Mouse (Mus musculus): ENCODE measurements around the gene Olfr9. TPM values are rescaled to one million over a fixed set of nuclear protein-coding genes. Genes with fewer than 3 reads are reported as not detected.
"Not testable (repeated sequence)": the region's sequence is repeated elsewhere in the genome, so short reads cannot be mapped to it uniquely, and the experiment has no call there.

The Olfr9 gene
- 0.12 TPM in 1 of 2 replicates, not detected in the other for total RNA-seq (2017)

DNA sequence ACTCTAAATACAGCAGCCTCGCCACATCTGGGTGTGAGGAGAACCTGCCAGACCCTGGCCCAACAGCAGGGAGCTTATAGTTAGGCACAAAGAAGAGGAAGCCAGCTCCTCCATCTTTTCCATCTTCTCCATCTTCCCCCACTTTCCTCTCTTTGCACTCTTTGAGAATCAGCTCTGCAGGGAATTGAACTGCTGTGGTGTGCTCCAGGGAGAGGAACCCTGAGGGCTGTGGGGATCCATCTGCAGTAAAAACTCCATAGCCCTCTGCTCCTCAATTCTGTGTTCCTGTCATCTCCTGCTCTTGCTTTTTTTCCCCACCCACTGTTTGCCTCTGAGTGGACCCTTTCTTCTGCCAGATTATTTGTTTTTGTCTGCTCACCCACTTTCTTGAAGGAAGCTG lies at the start of gene Olfr9:
Gene Olfr9 (plus strand): TSS at position 301 of the 400 bp plus-strand sequence.
- not testable (repeated sequence) for ATAC-seq (ENCODE audit: extremely low read depth, insufficient number of reproducible peaks, low FRiP score, poor library complexity, severe bottlenecking)

DNA sequence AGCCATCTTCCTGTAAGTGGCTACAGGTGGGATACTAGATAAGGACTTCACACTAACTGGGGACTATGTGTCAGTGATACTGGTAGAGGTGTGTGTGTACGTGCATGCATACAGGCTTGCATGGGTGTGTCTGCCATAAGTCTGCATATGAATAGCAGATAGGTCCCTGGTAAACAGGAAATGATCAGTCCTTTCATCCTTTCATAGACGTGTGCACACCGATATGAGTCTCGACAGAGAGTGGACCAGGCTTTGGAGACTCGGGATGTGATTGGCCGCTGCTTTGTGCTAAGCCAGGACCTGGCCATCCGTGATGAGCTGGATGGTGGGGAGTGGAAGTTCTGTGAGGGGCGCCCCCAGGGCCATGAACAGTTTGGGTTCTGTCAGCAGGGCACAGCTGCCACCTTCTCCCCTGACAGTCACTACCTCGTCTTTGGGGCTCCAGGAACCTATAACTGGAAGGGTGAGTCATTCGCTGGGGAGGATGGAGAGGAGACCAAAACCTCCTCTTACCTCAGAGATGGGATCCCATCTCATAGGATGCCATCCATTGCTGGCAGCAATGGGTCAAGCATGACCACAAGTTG lies 48.7 kb upstream of the Olfr9 start:
- ATAC-seq (ENCODE audit: extremely low read depth, insufficient number of reproducible peaks, low FRiP score, poor library complexity, severe bottlenecking), result no peak

DNA sequence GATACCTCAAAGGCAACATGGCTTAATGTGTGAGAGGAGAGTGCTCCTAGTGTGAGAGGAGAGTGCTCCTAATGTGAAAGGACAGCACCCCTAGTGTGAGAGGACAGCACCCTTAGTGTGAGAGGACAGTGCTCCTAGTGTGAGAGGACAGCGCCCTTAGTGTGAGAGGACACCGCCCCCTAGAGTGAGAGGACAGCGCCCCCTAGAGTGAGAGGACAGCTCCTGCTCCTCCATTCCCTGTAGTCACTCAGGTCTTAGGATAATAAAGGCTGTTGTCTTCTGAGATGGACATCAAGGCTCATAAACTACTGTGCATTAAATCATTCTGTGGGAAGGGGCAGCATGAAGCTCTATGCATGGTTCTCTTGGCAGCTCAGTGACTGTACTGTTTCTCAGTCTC lies 43.6 kb upstream of the Olfr9 start:
- ATAC-seq (ENCODE audit: extremely low read depth, insufficient number of reproducible peaks, low FRiP score, poor library complexity, severe bottlenecking), result no peak

- no peak for ATAC-seq (ENCODE audit: extremely low read depth, insufficient number of reproducible peaks, low FRiP score, poor library complexity, severe bottlenecking)
Measured at GRCm38 (mm10) chr10:128947496-128947895, 41.7 kb upstream of the Olfr9 start.

- ATAC-seq (ENCODE audit: extremely low read depth, insufficient number of reproducible peaks, low FRiP score, poor library complexity, severe bottlenecking), result no peak
Measured at GRCm38 (mm10) chr10:128950208-128950887, 38.9 kb upstream of the Olfr9 start.

GRCm38 (mm10) chr10:128958340-128958739 lies 30.9 kb upstream of the Olfr9 start:
- ATAC-seq (ENCODE audit: extremely low read depth, insufficient number of reproducible peaks, low FRiP score, poor library complexity, severe bottlenecking), result no peak

GRCm38 (mm10) chr10:128960142-128960541 lies 29.1 kb upstream of the Olfr9 start:
- ATAC-seq (ENCODE audit: extremely low read depth, insufficient number of reproducible peaks, low FRiP score, poor library complexity, severe bottlenecking), result no peak

- no peak for ATAC-seq (ENCODE audit: extremely low read depth, insufficient number of reproducible peaks, low FRiP score, poor library complexity, severe bottlenecking)
Measured at GRCm38 (mm10) chr10:128960590-128961584, 28.3 kb upstream of the Olfr9 start, which contains the start of gene Mettl7b. Gene Mettl7b, minus strand, starts transcription at chr10:128960988.

GRCm38 (mm10) chr10:128964961-128965360 lies 24.3 kb upstream of the Olfr9 start:
- no peak for ATAC-seq (ENCODE audit: extremely low read depth, insufficient number of reproducible peaks, low FRiP score, poor library complexity, severe bottlenecking)

DNA sequence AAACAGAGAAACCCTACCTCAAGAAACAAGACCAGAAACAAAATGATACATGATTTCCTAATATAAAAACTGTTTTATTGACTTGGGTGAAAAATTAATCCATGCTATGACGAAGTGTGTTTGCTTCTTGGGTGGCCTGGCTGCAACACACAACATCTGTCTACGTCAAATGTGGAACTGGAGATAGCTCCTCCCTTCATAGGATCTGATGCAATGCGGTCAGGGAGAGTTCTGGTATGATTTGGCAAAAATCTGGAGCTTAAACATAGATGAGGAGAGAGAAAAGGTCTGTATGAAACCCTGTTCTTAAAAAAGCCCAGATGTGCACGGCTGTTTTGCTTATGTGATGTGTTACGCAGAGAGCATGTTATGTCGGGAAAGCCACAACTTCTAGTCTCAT lies 23.4 kb upstream of the Olfr9 start:
- peak; percentile 87 for ATAC-seq (ENCODE audit: extremely low read depth, insufficient number of reproducible peaks, low FRiP score, poor library complexity, severe bottlenecking)

DNA sequence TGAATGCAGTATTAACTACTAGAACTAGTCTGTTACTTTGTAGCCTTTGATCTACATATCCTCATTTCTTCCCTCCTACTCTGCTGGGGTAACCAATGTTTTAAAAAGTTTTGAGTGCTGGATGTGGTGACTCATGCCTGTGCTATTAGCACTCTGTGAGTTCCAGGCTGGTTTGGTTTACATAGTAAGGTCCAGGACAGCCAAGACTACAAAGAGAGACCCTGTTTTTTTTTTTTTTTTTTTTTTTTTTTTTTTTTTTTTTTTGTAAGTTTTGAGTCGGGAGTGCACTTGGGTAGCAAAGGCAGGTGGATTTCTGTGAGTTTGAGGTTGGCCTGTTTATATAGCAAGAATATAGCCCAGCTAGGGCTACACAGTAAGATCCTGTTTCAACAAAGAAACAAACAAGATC lies 20.9 kb upstream of the Olfr9 start:
- ATAC-seq (ENCODE audit: extremely low read depth, insufficient number of reproducible peaks, low FRiP score, poor library complexity, severe bottlenecking), result no peak

DNA sequence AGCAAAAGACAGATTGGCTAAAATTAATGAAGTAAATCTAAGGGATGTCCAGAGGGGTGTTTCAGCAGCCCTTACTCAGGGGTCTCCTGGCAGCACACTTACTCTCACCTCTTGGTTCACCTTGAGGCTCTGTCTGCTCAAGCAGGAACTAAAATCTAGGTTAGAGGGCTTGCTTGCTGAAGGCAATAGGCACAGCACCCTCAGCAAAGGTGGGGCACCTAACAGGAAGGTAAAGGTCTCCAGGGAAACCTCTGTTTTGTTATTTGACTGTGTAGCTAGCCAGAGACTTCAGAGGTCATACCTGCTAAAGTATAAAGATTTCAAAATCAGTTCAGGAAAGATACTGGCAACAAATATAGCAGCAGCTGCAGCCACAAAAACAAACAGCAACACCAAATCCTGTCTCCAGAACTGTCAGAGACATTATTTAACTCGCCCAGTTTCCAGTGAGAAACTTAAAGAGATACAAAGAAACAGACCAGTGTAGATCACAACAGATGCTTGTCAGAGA lies 18.4 kb upstream of the Olfr9 start:
- ATAC-seq (ENCODE audit: extremely low read depth, insufficient number of reproducible peaks, low FRiP score, poor library complexity, severe bottlenecking), result no peak

DNA sequence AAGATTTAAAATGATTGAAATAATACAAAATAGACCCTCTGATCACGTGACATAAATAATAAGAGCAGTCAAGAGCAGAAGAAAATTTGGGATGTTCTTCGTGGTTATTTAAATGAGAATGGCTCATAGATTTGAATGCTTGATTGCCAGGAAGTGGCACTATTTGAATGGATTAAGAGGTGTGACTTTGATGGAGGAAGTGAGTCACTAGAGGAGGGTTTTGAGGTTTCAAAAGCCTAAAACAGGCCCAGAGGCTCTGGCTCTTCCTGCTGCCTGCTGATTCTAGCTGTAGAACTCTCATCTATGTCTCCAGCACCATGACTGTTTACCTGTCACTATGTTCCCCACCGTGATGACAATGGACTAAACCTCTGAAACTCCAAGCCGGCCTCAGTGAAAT lies 16.4 kb upstream of the Olfr9 start:
- no peak for ATAC-seq (ENCODE audit: extremely low read depth, insufficient number of reproducible peaks, low FRiP score, poor library complexity, severe bottlenecking)

DNA sequence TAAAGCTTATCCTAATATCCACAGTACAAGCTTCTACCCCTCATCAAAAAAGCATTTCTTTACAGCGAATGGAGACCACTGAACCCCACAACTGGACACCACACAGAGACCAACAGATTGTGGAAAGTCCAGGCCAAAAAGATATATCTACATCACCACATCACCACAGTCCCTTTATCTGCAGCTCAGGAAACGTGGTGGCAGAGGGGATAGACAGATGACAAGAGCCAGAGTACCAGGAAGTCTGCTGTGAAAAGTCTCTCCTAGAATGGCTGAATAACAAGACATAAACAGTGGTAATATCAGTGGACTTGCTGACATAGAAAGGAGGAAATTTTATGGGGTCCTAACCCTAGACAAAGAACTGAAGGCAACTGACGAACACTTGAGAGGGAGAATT lies 12.8 kb upstream of the Olfr9 start:
- ATAC-seq (ENCODE audit: extremely low read depth, insufficient number of reproducible peaks, low FRiP score, poor library complexity, severe bottlenecking), result no peak

DNA sequence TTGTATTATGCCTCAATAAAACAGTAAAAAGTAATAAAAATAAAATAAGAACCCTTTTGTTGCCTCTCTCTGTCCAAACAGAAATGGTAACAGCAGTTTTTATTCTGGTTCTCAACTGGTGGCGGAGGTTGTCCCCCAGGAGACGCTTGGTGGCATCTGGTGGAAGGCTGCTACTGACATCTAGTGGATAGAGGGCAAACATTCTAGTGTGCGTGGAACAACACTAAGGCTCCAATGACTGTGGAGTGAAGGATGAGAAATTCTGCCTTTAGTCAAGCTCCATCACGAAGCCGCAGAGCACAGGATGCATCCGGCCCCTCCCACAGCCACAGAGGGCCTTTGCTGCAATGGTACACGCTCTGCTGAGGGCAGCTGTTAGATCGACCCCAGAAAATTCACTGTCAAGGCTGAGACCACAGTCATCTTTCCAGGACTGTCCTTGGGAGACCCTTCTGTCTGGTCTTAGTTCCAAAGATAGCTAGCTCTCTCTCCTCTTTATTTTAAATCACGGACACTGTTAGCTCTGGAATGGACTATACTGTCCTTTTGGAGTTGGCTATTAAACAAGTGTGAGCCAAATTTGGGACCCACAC lies 11.6 kb upstream of the Olfr9 start:
- ATAC-seq (ENCODE audit: extremely low read depth, insufficient number of reproducible peaks, low FRiP score, poor library complexity, severe bottlenecking), result 0 out of 2 replicates have a peak, but pooled peaks have one; percentile 53

DNA sequence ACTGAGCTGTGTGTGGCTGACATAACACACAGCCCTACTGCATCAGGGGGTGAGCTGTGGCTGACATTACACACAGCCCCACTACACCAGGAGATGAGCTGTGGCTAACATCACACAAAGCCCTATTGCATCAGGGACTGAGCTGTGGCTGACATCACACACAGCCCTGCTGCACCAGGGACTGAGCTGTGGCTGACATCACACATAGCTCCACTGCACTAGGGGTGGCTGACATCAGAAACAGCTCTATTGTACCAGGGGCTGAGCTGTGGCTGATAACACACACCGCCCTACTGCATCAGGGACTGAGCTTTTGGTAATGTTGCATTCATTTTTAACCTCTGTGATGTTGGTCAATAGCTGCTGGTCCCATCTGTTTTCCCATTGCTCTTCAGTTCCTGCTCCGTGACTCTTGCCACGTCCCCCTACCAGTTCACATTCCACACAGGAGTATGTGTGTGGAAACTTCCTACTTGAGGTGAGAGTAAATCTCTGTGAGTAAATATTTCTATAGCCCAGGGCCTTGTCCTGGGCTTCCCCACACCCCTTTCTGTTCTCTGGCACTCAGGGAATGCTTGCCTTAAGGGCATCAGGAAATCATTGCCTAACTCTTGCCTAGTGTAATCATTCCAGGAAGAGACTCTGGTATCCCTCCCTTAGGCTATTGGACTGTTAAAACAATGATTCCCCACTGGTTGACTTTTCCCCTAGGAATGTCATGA lies 8.4 kb upstream of the Olfr9 start:
- no peak for ATAC-seq (ENCODE audit: extremely low read depth, insufficient number of reproducible peaks, low FRiP score, poor library complexity, severe bottlenecking)

DNA sequence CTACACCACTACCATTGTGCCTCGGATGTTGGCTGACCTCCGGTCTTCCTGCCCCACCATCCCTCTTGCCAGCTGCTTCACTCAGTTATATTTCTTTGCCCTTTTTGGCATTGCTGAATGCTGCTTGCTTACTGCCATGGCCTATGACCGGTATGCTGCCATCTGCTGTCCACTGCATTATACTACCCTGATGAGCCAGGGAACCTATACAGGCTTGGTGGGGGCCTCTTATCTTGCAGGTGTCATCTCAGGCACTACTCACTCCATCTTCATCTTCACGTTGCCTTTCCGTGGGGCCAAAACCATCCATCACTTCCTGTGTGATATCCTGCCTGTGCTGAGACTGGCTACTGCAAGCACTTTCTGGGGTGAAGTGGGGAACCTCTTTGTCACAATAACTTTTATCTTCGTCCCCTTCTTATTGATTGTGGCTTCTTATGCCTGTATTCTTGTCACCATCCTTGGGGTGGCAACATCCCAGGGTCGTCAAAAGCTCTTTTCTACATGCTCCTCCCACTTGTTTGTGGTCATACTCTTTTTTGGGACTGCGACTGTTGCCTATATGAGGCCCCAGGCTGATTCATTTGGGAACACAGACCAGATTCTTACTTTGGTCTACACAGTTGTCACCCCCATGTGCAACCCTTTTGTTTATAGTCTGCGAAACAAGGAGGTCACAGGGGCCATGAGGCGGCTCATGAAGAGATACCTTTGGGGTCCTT lies 1.1 kb downstream of the Olfr9 start:
- 0 out of 2 replicates have a peak, but pooled peaks have one; percentile 3 for ATAC-seq (ENCODE audit: extremely low read depth, insufficient number of reproducible peaks, low FRiP score, poor library complexity, severe bottlenecking)

DNA sequence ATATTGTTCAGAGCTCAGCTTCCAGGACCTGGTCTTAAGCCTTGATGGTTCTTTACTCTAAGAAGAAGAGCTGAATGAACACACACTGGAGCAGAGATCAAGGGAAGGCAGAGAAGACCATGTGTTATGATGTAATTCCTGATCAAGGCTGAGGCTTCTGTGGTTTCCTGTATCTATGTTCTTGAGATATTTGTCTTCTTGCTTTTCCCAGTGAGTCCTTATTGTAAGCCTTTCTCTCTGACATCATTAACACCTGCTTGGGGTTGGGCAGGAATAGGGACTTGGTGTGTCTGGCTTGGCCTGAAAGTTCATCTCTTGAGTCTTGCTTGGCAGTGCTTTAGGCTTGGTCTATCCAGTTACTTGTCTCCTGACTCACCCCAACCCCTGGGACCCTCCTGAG lies 1.8 kb downstream of the Olfr9 start:
- ATAC-seq (ENCODE audit: extremely low read depth, insufficient number of reproducible peaks, low FRiP score, poor library complexity, severe bottlenecking), result no peak

All from neutrophil, adult 5-6 weeks (primary cell).